Mouse (Mus musculus) hindbrain, embryonic 15.5 days (tissue): Measurements from ENCODE around the gene Neurl1a. TPM values are rescaled to one million over a fixed set of nuclear protein-coding genes. Genes with fewer than 3 reads are reported as not detected.
"Not testable (repeated sequence)": the region's sequence is repeated elsewhere in the genome, so short reads cannot be mapped to it uniquely, and the experiment has no call there.

Experiments
- ATAC-seq: fragments of 200-750 bp; cut with Nextera tagmentation; 2 replicates; pipeline ENCODE4 v1.8.0; 2017; ENCODE audit warnings: low read depth, moderate number of reproducible peaks, moderate TSS enrichment; ENCODE audit not compliant: low FRiP score
- H3K27ac ChIP-seq: fragments of 300-500 bp; sonication (generic); replicated peaks from 2 replicates; pipeline ENCODE4 v1.5.1; 2015; ENCODE audit warnings: mild to moderate bottlenecking, inconsistent platforms
- H3K27me3 ChIP-seq: fragments of 300-500 bp; sonication (generic); 2 replicates; pipeline ENCODE4 v1.6.1; 2015; ENCODE audit warnings: control low read depth, inconsistent platforms
- H3K36me3 ChIP-seq: fragments of 300-500 bp; sonication (generic); 2 replicates; pipeline ENCODE4 v1.6.1; 2015; ENCODE audit warnings: control low read depth, inconsistent platforms
- H3K4me1 ChIP-seq: fragments of 300-500 bp; sonication (generic); replicated peaks from 2 replicates; pipeline ENCODE4 v1.6.1; 2015; ENCODE audit warnings: control low read depth, inconsistent platforms
- H3K4me2 ChIP-seq: fragments of 300-500 bp; sonication (generic); 2 replicates; pipeline ENCODE4 v1.6.1; 2015; ENCODE audit warnings: moderate library complexity, mild to moderate bottlenecking, inconsistent platforms
- H3K4me3 ChIP-seq: fragments of 300-500 bp; sonication (generic); 2 replicates; pipeline ENCODE4 v1.5.1; 2015; ENCODE audit warnings: mild to moderate bottlenecking, inconsistent platforms
- H3K9ac ChIP-seq: fragments of 300-500 bp; sonication (generic); 2 replicates; pipeline ENCODE4 v1.6.1; 2015; ENCODE audit warnings: inconsistent platforms
- H3K9me3 ChIP-seq: fragments of 300-500 bp; sonication (generic); 2 replicates; pipeline ENCODE4 v1.6.1; 2016; ENCODE audit warnings: control low read depth, inconsistent platforms
- WGBS: fragments of 180-500 bp; shearing (Covaris S2); methylation state at CpG from one replicate; pipeline ENCODE4 v1.1.7; 2015; 5-methylcytosine and 5-hydroxymethylcytosine counted together
- polyA plus RNA-seq: library from polyadenylated mRNA; unstranded; fragments of >200 nt; fragmentation: Nextera tagmentation; extraction: Ambion mirVana; gene quantifications from 2 replicates; pipeline ENCODE4 v1.2.1, GENCODE M21; 2015

The Neurl1a gene
- polyA plus RNA-seq: 17.6 and 17.9 TPM in 2 replicates

DNA sequence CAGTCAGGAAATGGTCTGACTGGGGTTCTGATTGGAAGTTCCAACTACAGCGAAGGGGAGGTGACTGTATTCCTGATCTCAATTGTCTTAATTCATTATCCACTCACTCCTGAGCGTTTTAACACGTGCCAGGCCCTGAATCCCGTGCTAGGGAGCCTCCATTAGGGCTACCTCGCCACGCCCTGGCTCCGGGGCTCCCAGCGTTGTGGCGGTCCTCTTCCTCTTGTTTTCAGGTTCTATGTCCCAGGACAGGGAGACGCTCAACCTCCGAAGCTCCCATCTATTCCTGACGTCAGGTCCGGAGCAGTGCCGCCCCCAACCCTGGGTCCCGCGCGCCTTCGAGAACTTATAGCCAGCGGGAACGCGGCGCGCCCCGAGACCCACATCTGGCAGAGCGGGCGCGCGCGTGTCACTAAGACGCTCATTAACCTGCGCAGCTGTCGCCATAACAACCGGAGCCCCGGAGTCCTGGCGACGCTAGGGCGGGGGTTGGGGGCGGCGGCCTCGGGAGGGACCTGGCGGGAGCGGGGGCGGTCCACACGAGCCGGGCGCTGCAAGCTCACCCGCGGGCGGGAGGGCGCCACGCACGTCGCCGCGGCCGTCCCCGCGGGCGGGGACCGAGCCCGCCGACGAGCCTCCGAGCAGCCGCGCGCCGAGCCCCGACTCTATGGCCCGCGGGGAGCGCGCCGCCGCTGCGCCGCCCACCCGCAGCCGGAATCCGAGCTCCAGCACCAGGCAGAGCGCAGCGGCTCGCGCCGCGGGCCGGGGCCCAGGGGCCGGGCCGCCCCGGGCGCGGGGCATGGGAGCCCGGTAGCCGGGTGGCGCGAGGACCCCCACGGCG is at the start of gene Neurl1a:
Gene Neurl1a, plus strand, starts transcription at position 390 of the 841 bp plus-strand sequence.
- under 1% methylated on average over 66 of the region's 98 CpGs for WGBS
- Histone ChIP-seq H3K27me3 (no peaks in the 10 kb centered on the region), H3K4me2 (peak within 1 kb of the TSS; percentile 96), H3K4me3 (peak within 1 kb of the TSS; percentile 84), H3K9ac (peak within 1 kb of the TSS; percentile 70), H3K36me3 (no peaks in the 10 kb centered on the region), H3K9me3 (no peaks in the 10 kb centered on the region), H3K4me1 (peaks cover 22% of the 10 kb centered on the region), H3K27ac (peak within 1 kb of the TSS; percentile 86)
- ATAC-seq: peak; percentile 67

DNA sequence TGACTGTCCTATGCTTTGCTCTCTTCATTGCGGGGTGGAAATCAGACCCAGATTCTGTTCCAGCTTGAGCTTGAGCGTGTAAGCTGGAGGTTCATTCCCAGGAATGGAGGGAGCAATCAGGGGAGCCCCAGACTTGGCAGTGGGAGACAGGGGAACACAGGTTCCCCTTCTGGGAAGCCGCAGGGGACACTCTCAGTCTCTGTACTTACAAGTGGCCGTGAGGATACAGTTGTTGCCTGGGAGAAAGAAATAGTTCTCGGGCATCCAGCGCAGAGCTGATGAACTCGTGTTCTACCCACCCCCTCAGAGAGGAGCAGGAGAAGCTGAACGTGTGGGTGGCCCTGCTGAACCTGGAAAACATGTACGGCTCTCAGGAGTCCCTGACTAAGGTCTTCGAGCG is 49.8 kb upstream of the Neurl1a start:
- no peak for ATAC-seq
- Histone ChIP-seq H3K36me3 (peaks cover 69% of the 10 kb centered on the region), H3K4me2 (no peak overlapping the region), H3K9me3 (no peaks in the 10 kb centered on the region), H3K9ac (no peak overlapping the region), H3K27ac (no peak overlapping the region), H3K27me3 (no peaks in the 10 kb centered on the region), H3K4me1 (no peaks in the 10 kb centered on the region), H3K4me3 (no peak overlapping the region)
- WGBS: 92% methylated on average over 11 of the region's 11 CpGs

DNA sequence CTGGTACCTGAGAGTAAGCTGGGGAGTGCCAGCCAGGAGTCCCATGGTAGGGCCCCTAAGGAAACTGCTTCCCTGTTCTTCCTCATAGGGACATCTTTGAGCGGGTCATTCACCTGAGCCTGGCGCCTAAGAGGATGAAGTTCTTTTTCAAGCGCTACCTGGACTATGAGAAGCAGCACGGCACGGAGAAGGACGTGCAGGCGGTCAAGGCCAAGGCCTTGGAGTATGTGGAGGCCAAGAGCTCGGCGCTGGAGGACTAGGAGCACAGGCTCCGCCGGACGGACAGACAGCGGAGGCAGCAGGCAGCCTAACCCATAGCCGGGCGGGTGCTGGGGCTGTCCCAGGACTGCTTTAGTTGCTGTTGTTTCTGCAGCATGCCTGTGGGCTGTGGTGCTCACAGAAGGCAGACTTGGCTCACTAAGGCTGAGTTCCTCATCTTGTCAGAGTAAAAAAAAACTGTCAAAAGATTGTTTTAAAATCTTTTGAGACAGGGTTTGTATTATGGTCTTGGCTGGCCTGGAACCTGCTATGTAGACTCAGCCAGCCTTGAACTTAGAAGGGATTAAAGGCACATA is 48.0 kb upstream of the Neurl1a start:
- H3K9ac ChIP-seq: no peak overlapping the region
- whole genome bisulfite sequencing: 94% methylated on average over 15 of the region's 15 CpGs
- H3K36me3 ChIP-seq: peaks cover 54% of the 10 kb centered on the region
- no peak overlapping the region for H3K4me3 ChIP-seq
- H3K27ac ChIP-seq: no peak overlapping the region
- no peaks in the 10 kb centered on the region for H3K27me3 ChIP-seq
- H3K9me3 ChIP-seq: no peaks in the 10 kb centered on the region
- H3K4me1 ChIP-seq: no peaks in the 10 kb centered on the region
- ATAC-seq: no peak
- H3K4me2 ChIP-seq: no peak overlapping the region

DNA sequence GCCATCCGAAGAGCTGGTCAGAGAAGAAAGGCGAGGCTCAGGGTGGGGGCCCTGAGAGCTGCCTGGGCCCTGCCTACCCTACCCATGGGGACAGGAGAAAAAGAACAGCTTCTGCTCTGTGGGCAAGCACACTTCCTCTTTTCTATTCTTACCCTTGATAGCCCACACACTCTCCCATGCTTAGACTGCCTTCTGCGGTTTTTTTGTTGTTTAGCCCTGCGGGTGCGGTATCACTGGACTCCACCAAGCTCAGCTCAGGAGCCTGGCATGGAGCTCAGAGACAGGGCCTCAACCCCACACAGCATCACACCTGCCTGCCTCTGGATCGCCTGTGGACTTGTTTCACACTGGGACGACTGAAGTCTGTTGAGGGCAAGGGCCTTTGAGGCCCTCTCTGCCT is 45.5 kb upstream of the Neurl1a start:
- no peak overlapping the region for H3K9ac ChIP-seq
- H3K4me3 ChIP-seq: no peak overlapping the region
- no peak overlapping the region for H3K4me2 ChIP-seq
- H3K27ac ChIP-seq: no peak overlapping the region
- no peaks in the 10 kb centered on the region for H3K27me3 ChIP-seq
- no peak for ATAC-seq
- H3K36me3 ChIP-seq: peaks cover 34% of the 10 kb centered on the region
- WGBS: 90% methylated on average over 7 of the region's 7 CpGs
- H3K9me3 ChIP-seq: no peaks in the 10 kb centered on the region
- H3K4me1 ChIP-seq: peaks cover 12% of the 10 kb centered on the region

DNA sequence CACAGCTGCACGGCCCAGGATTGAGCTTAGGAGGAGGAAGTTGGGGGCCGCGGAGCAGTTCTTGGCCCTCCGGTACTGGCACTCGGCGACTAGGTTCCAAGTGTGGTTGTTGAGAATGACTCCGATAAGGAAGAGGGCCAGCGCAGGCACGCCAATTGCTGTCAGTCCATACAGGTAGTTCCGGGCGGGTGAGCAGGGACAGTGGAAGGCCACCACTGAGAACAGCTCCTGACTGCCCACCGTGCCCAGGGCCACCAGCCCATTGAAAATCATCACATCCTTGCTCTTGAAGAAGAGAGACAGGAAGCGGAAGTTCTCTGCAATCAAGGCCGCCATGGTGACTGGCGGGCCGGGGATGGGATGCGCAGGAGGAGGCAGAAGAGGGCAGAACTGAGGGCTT is 43.1 kb upstream of the Neurl1a start:
- WGBS: 95% methylated on average over 17 of the region's 17 CpGs

DNA sequence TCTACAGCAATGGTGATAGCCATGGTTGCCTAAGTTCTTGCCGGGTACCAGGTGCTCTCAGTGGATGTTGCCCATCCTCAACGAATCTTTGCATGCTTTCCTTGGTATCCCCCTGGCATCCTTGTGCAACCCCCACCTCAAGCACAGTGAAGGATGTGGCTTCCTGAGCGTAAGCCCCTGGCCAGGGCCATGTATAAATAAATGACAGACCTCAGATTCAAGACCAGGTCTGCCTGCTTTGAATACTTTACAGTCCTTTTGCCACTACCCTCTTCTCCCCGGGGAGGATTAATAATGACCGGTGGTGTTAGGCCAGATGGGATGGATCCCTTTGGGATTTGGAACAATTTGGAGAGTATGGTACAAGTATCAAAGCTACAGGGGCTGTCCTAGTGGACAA is 42.5 kb upstream of the Neurl1a start:
- ATAC-seq: no peak

More for the DNA sequence above, 43.1 kb upstream of the Neurl1a start:
- Histone ChIP-seq H3K27me3 (no peaks in the 10 kb centered on the region), H3K4me1 (peaks cover 17% of the 10 kb centered on the region), H3K9me3 (no peaks in the 10 kb centered on the region), H3K4me3 (no peak overlapping the region), H3K36me3 (peaks cover 10% of the 10 kb centered on the region), H3K27ac (no peak overlapping the region), H3K4me2 (no peak overlapping the region), H3K9ac (no peak overlapping the region)
- no peak for ATAC-seq

DNA sequence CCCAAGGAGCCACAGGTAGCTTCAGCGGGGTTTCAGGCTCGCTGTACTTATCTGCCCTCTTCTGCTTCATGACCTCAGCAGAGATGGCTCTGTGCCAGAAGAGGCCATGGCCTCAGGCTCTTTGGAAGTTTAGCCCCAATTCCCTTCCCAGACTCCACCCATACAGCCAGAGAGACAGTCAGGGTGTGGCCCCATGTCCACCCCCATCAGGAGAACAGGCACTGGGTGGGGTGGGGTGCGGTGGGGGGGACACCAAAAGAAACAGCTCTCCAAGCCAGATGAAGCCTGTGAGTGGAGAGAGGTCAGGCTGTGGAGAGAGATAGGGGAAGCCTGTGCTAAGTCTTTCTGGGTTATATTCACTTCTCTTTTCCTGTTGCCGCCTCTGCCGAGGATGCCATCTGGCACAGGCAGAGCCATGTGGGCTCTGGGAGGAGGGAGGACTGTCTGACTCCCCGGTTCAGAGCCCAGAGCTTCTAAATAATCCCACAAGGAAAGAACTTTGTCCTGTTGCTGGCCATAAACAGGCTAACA is 41.5 kb upstream of the Neurl1a start:
- peak overlapping the region; percentile 48 for H3K4me2 ChIP-seq
- ATAC-seq: no peak
- no peaks in the 10 kb centered on the region for H3K9me3 ChIP-seq
- peaks cover 17% of the 10 kb centered on the region for H3K4me1 ChIP-seq
- peak overlapping the region; percentile 27 for H3K4me3 ChIP-seq
- no peak overlapping the region for H3K9ac ChIP-seq
- H3K36me3 ChIP-seq: no peaks in the 10 kb centered on the region
- no peak overlapping the region for H3K27ac ChIP-seq
- H3K27me3 ChIP-seq: no peaks in the 10 kb centered on the region
- WGBS: 49% methylated on average over 6 of the region's 6 CpGs

More for the DNA sequence above, 42.5 kb upstream of the Neurl1a start:
- Histone ChIP-seq H3K9ac (no peak overlapping the region), H3K4me2 (no peak overlapping the region), H3K36me3 (peaks cover 4% of the 10 kb centered on the region), H3K27me3 (no peaks in the 10 kb centered on the region), H3K4me1 (peaks cover 17% of the 10 kb centered on the region), H3K4me3 (no peak overlapping the region), H3K27ac (no peak overlapping the region), H3K9me3 (no peaks in the 10 kb centered on the region)
- 85% methylated on average over 5 of the region's 5 CpGs for WGBS

DNA sequence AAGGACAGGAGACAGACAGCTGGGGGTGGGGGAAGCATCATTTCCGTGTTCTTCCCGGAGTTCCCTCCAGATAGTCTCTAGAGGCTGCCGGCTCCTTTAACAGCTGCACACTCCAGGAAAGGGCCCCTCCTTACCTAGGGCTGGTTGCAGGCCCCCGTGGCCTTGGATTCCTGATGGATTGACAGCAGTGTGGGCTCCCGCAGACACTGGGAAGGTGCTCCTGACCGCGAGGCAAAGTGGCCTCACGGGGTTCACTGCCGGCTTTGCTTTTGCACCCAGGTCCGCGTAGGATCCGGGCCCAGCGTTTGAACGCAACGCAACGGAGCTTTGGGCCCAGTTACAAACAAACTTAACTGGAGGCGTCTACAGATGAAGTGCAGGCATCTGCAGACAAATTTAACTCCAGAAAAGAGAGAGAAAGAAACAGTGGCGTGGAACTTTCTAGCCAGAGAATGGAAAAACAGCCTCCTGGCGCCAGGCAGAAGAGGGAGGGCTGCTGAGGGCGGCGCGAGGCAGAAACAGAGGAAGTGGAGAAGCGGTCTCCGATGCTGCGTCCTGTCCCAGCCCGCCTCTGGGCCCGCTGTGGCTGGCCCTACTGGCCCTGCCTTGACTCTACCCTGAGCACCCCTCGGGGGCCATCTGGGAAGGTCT is 40.7 kb upstream of the Neurl1a start, which contains the start of gene Calhm2:
Gene Calhm2, minus strand, starts transcription at position 524 of the 651 bp plus-strand sequence.
- 14% methylated on average over 27 of the region's 28 CpGs for WGBS
- peaks cover 17% of the 10 kb centered on the region for H3K4me1 ChIP-seq
- H3K4me2 ChIP-seq: peak within 1 kb of the TSS; percentile 48
- 0 out of 2 replicates have a peak within 1 kb of the TSS, but pooled peaks have one; percentile 9 for H3K9ac ChIP-seq
- H3K27ac ChIP-seq: no peak within 1 kb of the TSS
- H3K27me3 ChIP-seq: no peaks in the 10 kb centered on the region
- peak within 1 kb of the TSS; percentile 27 for H3K4me3 ChIP-seq
- H3K36me3 ChIP-seq: no peaks in the 10 kb centered on the region
- ATAC-seq: peak; percentile 28; the same call in 1 of the 2 replicates
- no peaks in the 10 kb centered on the region for H3K9me3 ChIP-seq

DNA sequence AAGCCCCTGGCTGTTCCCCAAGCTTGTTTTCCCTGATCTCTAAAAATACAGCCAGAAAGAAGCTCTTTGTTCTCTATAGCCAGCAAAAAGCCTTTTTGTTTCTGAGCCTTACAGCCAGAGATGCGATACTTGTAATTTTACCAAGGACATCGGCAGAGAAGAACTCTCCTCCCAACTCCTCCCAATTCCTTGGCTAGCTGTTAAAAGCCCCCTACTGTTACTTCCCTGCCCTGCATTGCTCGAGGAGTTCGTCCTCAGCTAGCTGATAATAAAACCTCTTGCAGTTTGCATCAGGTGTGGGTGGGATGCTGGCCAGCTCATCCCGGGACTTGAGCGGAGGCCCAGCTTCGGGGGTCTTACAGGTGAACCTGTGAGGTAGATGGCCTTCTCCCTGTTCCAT is 39.0 kb upstream of the Neurl1a start:
- not testable (repeated sequence) for H3K27ac ChIP-seq
- 45% methylated on average over 7 of the region's 7 CpGs for WGBS

DNA sequence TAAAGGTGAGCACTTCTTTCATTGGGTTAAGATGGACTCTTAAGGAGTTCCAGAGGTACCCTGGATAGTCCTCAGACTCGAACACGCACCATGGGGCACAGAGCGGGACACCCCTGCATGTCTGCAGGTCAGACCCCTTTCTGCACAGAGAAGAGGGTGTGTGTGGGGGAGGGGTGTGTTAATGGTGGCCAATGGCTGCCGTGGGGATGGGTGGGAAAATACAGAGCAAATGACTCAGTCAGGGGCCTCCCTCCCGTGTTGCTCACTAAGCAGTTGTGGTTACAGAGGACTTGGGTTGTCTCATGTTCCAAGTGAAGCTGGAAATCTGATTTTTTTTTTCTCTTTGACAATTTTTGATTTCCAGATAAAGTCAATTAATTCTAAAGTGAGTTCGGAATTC is 36.2 kb upstream of the Neurl1a start:
- no peaks in the 10 kb centered on the region for H3K9me3 ChIP-seq
- WGBS: 85% methylated on average over 6 of the region's 6 CpGs

More for the DNA sequence above, 39.0 kb upstream of the Neurl1a start:
- H3K27me3 ChIP-seq, H3K9ac ChIP-seq, H3K9me3 ChIP-seq, ATAC-seq, H3K4me3 ChIP-seq, H3K4me2 ChIP-seq, H3K36me3 ChIP-seq: not testable (repeated sequence)
- H3K4me1 ChIP-seq: peaks cover 17% of the 10 kb centered on the region

DNA sequence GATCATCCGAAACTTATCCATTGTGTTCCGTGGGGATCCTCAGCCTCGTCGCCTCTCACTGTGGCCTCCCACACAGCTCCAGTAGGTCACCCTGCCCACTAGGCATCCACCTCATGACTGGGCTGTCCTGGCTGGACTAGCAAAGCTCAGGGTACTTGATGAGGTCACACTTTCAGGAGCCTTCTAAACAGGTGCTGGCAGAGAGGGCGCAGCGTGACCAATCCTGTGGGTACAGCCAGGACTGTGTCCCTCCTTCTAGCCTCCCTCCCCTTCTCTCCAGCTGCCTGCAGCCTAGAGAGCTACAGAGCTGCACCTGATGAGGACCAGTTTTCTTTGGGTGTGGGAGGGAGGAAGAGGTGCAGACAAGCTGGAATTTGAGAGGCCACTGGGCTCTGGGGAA is 34.5 kb upstream of the Neurl1a start, which contains the start of gene Calhm1:
Gene Calhm1, minus strand, starts transcription at position 101 of the 400 bp plus-strand sequence.
- H3K4me1 ChIP-seq: no peaks in the 10 kb centered on the region
- WGBS: 94% methylated on average over 6 of the region's 6 CpGs
- H3K4me3 ChIP-seq: no peak within 1 kb of the TSS
- H3K9me3 ChIP-seq: no peaks in the 10 kb centered on the region
- H3K27ac ChIP-seq: no peak within 1 kb of the TSS
- H3K27me3 ChIP-seq: no peaks in the 10 kb centered on the region
- no peaks in the 10 kb centered on the region for H3K36me3 ChIP-seq
- no peak within 1 kb of the TSS for H3K4me2 ChIP-seq
- ATAC-seq: no peak
- H3K9ac ChIP-seq: no peak within 1 kb of the TSS

More for the DNA sequence above, 36.2 kb upstream of the Neurl1a start:
- ATAC-seq: no peak
- Histone ChIP-seq H3K4me3 (no peak overlapping the region), H3K27me3 (no peaks in the 10 kb centered on the region), H3K4me1 (peaks cover 12% of the 10 kb centered on the region), H3K27ac (no peak overlapping the region), H3K4me2 (no peak overlapping the region), H3K36me3 (no peaks in the 10 kb centered on the region), H3K9ac (no peak overlapping the region)
